Mouse (Mus musculus) forebrain, embryonic 14.5 days (tissue): ENCODE data around the gene 2210017I01Rik. TPM values are rescaled to one million over a fixed set of nuclear protein-coding genes. Genes with fewer than 3 reads are reported as not detected.
A peak's percentile ranks its signal among the peaks of the same experiment; 100 is the strongest.

Source experiments
- ATAC-seq: fragments of 200-750 bp; cut with Nextera tagmentation; 2 replicates; pipeline ENCODE4 v1.8.0; 2017; ENCODE audit warnings: mild to moderate bottlenecking, moderate library complexity
- DNase-seq: peaks from one replicate; pipeline ENCODE4 v3.0.0-alpha.2; 2015; ENCODE audit warnings: low spot score
- H3K27ac ChIP-seq: fragments of 300-500 bp; sonication (generic); 2 replicates; pipeline ENCODE4 v1.5.1; 2014; ENCODE audit warnings: low read depth, mild to moderate bottlenecking, control low read depth, low read length, moderate library complexity
- H3K27me3 ChIP-seq: fragments of 300-500 bp; sonication (generic); replicated peaks from 2 replicates; pipeline ENCODE4 v1.6.1; 2014; ENCODE audit warnings: low read length, control low read depth, mixed read lengths; ENCODE audit not compliant: control insufficient read depth, insufficient read depth
- H3K36me3 ChIP-seq: fragments of 300-500 bp; sonication (generic); 2 replicates; pipeline ENCODE4 v1.6.1; 2014; ENCODE audit warnings: low read length, control low read depth; ENCODE audit not compliant: control insufficient read depth, insufficient read depth
- H3K4me1 ChIP-seq: fragments of 300-500 bp; sonication (generic); 2 replicates; pipeline ENCODE4 v1.6.1; 2014; ENCODE audit warnings: antibody characterized with exemption, low read length, control low read depth; ENCODE audit not compliant: control insufficient read depth, insufficient read depth
- H3K4me2 ChIP-seq: fragments of 300-500 bp; sonication (generic); 2 replicates; pipeline ENCODE4 v1.6.1; 2014; ENCODE audit warnings: mild to moderate bottlenecking, control low read depth, low read length
- H3K4me3 ChIP-seq: fragments of 300-500 bp; sonication (generic); 2 replicates; pipeline ENCODE4 v1.5.1; 2014; ENCODE audit warnings: low read depth, low read length, control low read depth
- H3K9ac ChIP-seq: fragments of 300-500 bp; sonication (generic); 2 replicates; pipeline ENCODE4 v1.6.1; 2014; ENCODE audit warnings: mild to moderate bottlenecking, low read length, control low read depth, moderate library complexity
- H3K9me3 ChIP-seq: fragments of 300-500 bp; sonication (generic); replicated peaks from 2 replicates; pipeline ENCODE4 v1.6.1; 2016; ENCODE audit warnings: low read length, control low read depth, mixed read lengths; ENCODE audit not compliant: control insufficient read depth
- WGBS: fragments of 180-500 bp; shearing (Covaris S2); extraction: QIAGEN DNeasy Blood & Tissue Kit; methylation state at CpG from one replicate; pipeline ENCODE4 v1.1.7; 2014; 5-methylcytosine and 5-hydroxymethylcytosine counted together
- polyA plus RNA-seq: library from polyadenylated mRNA; unstranded; fragments of >200 nt; fragmentation: Nextera tagmentation; extraction: Ambion mirVana; gene quantifications from 2 replicates; pipeline ENCODE4 v1.2.1, GENCODE M21; 2014

2210017I01Rik gene
- polyA plus RNA-seq, 1 experiment from 2014 or later, result not detected

GRCm38 (mm10) chr3:92600456-92600855 is 6.8 kb downstream of the 2210017I01Rik start:
- 70% methylated on average over 1 of the region's 1 CpGs for WGBS
- Histone ChIP-seq H3K27me3 (no peaks in the 10 kb centered on the region), H3K4me1 (no peaks in the 10 kb centered on the region), H3K4me3 (no peak overlapping the region), H3K27ac (no peak overlapping the region), H3K36me3 (no peaks in the 10 kb centered on the region), H3K4me2 (no peak overlapping the region), H3K9ac (no peak overlapping the region), H3K9me3 (peaks cover 4% of the 10 kb centered on the region; the same call in 1 of the 2 replicates)
- no peak for ATAC-seq
- no peak for DNase-seq

GRCm38 (mm10) chr3:92599973-92600372 is 7.3 kb downstream of the 2210017I01Rik start:
- Histone ChIP-seq H3K36me3 (no peaks in the 10 kb centered on the region), H3K4me2 (no peak overlapping the region), H3K27ac (no peak overlapping the region), H3K4me3 (no peak overlapping the region), H3K27me3 (no peaks in the 10 kb centered on the region), H3K4me1 (no peaks in the 10 kb centered on the region), H3K9ac (no peak overlapping the region), H3K9me3 (peaks cover 4% of the 10 kb centered on the region; the same call in 1 of the 2 replicates)
- DNase-seq (no peak), ATAC-seq (no peak)

GRCm38 (mm10) chr3:92598429-92598828 is 8.9 kb downstream of the 2210017I01Rik start:
- no peak for ATAC-seq
- WGBS, result 85% methylated on average over 2 of the region's 2 CpGs
- H3K9ac ChIP-seq, result no peak overlapping the region

GRCm38 (mm10) chr3:92588858-92589257 is 18.4 kb downstream of the 2210017I01Rik start, which contains the start of gene Smcp:
TSS of gene Smcp (minus strand) at chr3:92588997.
- no peak within 1 kb of the TSS for H3K4me3 ChIP-seq
- H3K4me1 ChIP-seq, result no peaks in the 10 kb centered on the region
- ATAC-seq (no peak), DNase-seq (no peak)
- no peaks in the 10 kb centered on the region for H3K36me3 ChIP-seq
- H3K27me3 ChIP-seq, result no peaks in the 10 kb centered on the region
- H3K9ac ChIP-seq, result no peak within 1 kb of the TSS
- no peak within 1 kb of the TSS for H3K27ac ChIP-seq
- 80% methylated on average over 1 of the region's 1 CpGs for WGBS
- H3K9me3 ChIP-seq, result no peaks in the 10 kb centered on the region
- no peak within 1 kb of the TSS for H3K4me2 ChIP-seq

More at GRCm38 (mm10) chr3:92598429-92598828, 8.9 kb downstream of the 2210017I01Rik start:
- H3K9me3 ChIP-seq, result peaks cover 4% of the 10 kb centered on the region; the same call in 1 of the 2 replicates
- no peak overlapping the region for H3K27ac ChIP-seq
- H3K4me3 ChIP-seq, result no peak overlapping the region
- no peaks in the 10 kb centered on the region for H3K4me1 ChIP-seq
- DNase-seq, result no peak
- H3K36me3 ChIP-seq, result no peaks in the 10 kb centered on the region
- no peak overlapping the region for H3K4me2 ChIP-seq
- H3K27me3 ChIP-seq, result no peaks in the 10 kb centered on the region

GRCm38 (mm10) chr3:92587190-92587589 is 20.1 kb downstream of the 2210017I01Rik start:
- Histone ChIP-seq H3K4me2 (no peak overlapping the region), H3K4me3 (no peak overlapping the region), H3K27ac (no peak overlapping the region), H3K4me1 (no peaks in the 10 kb centered on the region), H3K27me3 (no peaks in the 10 kb centered on the region), H3K9me3 (no peaks in the 10 kb centered on the region), H3K9ac (no peak overlapping the region), H3K36me3 (no peaks in the 10 kb centered on the region)
- ATAC-seq (no peak), DNase-seq (no peak)
- WGBS, result 81% methylated on average over 3 of the region's 3 CpGs

GRCm38 (mm10) chr3:92585055-92585454 is 22.2 kb downstream of the 2210017I01Rik start:
- 85% methylated on average over 1 of the region's 1 CpGs for WGBS
- Histone ChIP-seq H3K4me3 (no peak overlapping the region), H3K27me3 (no peaks in the 10 kb centered on the region), H3K9ac (no peak overlapping the region), H3K27ac (no peak overlapping the region), H3K36me3 (no peaks in the 10 kb centered on the region), H3K4me1 (no peaks in the 10 kb centered on the region), H3K9me3 (no peaks in the 10 kb centered on the region), H3K4me2 (no peak overlapping the region)
- DNase-seq (no peak), ATAC-seq (no peak)

- Histone ChIP-seq H3K9ac (no peak overlapping the region), H3K4me2 (no peak overlapping the region), H3K9me3 (no peaks in the 10 kb centered on the region), H3K27me3 (no peaks in the 10 kb centered on the region), H3K27ac (no peak overlapping the region), H3K36me3 (no peaks in the 10 kb centered on the region), H3K4me1 (no peaks in the 10 kb centered on the region), H3K4me3 (no peak overlapping the region)
- WGBS, result 68% methylated on average over 3 of the region's 3 CpGs
- ATAC-seq, result no peak
- peak; percentile 7 for DNase-seq
These were observed 24.0 kb downstream of the 2210017I01Rik start for GRCm38 (mm10) chr3:92583164-92583826.

GRCm38 (mm10) chr3:92579508-92579907 is 27.8 kb downstream of the 2210017I01Rik start:
- H3K36me3 ChIP-seq, result no peaks in the 10 kb centered on the region
- H3K4me3 ChIP-seq, result no peak overlapping the region
- no peak overlapping the region for H3K9ac ChIP-seq
- no peaks in the 10 kb centered on the region for H3K4me1 ChIP-seq
- H3K27me3 ChIP-seq, result no peaks in the 10 kb centered on the region
- no peak for ATAC-seq
- WGBS, result 69% methylated on average over 1 of the region's 1 CpGs
- H3K9me3 ChIP-seq, result no peaks in the 10 kb centered on the region
- no peak overlapping the region for H3K4me2 ChIP-seq
- H3K27ac ChIP-seq, result no peak overlapping the region
- DNase-seq, result no peak

GRCm38 (mm10) chr3:92578652-92579413 is 28.5 kb downstream of the 2210017I01Rik start:
- ATAC-seq, result no peak
- H3K4me3 ChIP-seq, result no peak overlapping the region
- no peaks in the 10 kb centered on the region for H3K9me3 ChIP-seq
- no peak overlapping the region for H3K9ac ChIP-seq
- no peaks in the 10 kb centered on the region for H3K36me3 ChIP-seq
- no peak overlapping the region for H3K4me2 ChIP-seq
- no peaks in the 10 kb centered on the region for H3K27me3 ChIP-seq
- H3K4me1 ChIP-seq, result no peaks in the 10 kb centered on the region
- H3K27ac ChIP-seq, result no peak overlapping the region
- DNase-seq, result no peak
- WGBS, result 59% methylated on average over 4 of the region's 4 CpGs
